Mouse (Mus musculus): ENCODE data around the gene Lpp. TPM values are rescaled to one million over a fixed set of nuclear protein-coding genes. Genes with fewer than 3 reads are reported as not detected.

The Lpp gene
- polyA plus RNA-seq, 1 experiment from 2014 or later, result 11.5 TPM

DNA sequence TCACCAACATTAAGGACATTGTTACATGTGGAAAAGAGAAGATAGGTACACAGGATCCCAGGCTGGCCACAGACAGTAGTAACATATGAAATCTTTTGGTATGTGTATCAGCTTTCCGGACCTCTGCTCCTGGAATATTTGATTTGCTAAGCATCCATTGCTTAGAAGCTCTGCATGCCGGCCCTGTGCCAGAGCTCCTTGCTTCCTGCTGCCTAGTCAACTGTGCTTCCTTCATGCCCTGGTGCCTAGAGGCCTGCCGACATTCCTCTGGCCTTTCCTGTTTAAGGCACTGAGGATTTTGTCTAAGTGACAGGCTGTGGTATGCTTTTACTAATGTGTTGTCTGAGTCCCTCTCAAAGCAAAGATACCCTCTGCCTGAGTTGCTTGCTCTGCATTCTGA lies 493.0 kb downstream of the Lpp start:
- Histone ChIP-seq H3K27me3 (no peaks in the 10 kb centered on the region), H3K36me3 (no peaks in the 10 kb centered on the region), H3K27ac (replicated peaks) (no peak overlapping the region), H3K9me3 (no peaks in the 10 kb centered on the region), H3K4me1 (replicated peaks) (no peaks in the 10 kb centered on the region), H3K9ac (no peak overlapping the region), H3K4me2 (no peak overlapping the region), H3K4me3 (no peak overlapping the region)
- WGBS, result 54% methylated on average over 3 of the region's 3 CpGs
- no peak for ATAC-seq (ENCODE audit: low FRiP score, low read depth)

DNA sequence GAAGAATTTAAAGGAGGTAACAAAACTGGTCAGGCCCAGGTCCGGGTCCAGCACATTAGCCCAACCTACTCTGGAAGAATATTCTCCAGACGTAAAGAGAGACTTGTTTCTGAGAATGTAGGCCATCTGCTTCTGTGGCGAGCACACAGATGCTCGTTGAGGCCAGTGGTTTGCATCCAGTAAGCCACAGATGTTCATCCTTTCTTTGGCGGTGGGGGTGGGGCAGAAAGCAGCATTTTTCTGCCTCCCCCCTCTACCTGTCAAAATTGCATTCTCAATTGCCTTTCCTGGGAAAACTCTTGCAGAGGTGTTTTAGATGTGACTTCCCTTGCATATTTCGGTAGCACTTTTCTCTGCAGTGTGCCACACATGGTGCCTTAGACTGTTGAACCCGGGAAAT lies 493.6 kb downstream of the Lpp start:
- Histone ChIP-seq H3K4me1 (replicated peaks) (no peaks in the 10 kb centered on the region), H3K27me3 (no peaks in the 10 kb centered on the region), H3K4me3 (no peak overlapping the region), H3K27ac (replicated peaks) (no peak overlapping the region), H3K9ac (no peak overlapping the region), H3K9me3 (no peaks in the 10 kb centered on the region), H3K36me3 (no peaks in the 10 kb centered on the region), H3K4me2 (no peak overlapping the region)
- ATAC-seq (ENCODE audit: low FRiP score, low read depth), result no peak
- WGBS, result 75% methylated on average over 7 of the region's 7 CpGs

DNA sequence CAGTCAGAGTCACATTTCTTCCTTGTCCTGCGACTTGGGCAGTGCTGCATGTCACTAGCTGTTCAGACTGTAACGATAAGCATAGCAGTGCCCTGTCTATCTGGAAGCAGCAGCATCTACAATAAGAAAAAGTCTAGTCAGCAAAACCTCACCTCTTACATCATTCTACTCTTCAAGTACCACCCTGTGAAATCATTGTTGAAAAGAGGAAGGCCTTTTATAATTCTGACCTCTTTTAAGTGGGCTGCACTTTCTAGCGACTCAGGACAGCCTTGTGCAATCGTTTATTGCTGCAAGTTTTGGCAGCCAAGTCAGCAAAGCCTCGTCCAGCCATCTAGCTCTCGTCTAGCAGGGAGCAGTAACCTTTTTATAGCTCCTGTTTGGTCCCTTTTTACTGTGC lies 498.1 kb downstream of the Lpp start:
- Histone ChIP-seq H3K4me3 (no peak overlapping the region), H3K4me1 (replicated peaks) (no peaks in the 10 kb centered on the region), H3K36me3 (no peaks in the 10 kb centered on the region), H3K27ac (replicated peaks) (no peak overlapping the region), H3K9me3 (no peaks in the 10 kb centered on the region), H3K9ac (no peak overlapping the region), H3K27me3 (no peaks in the 10 kb centered on the region), H3K4me2 (no peak overlapping the region)
- WGBS, result 66% methylated on average over 6 of the region's 6 CpGs
- ATAC-seq (ENCODE audit: low FRiP score, low read depth), result no peak

DNA sequence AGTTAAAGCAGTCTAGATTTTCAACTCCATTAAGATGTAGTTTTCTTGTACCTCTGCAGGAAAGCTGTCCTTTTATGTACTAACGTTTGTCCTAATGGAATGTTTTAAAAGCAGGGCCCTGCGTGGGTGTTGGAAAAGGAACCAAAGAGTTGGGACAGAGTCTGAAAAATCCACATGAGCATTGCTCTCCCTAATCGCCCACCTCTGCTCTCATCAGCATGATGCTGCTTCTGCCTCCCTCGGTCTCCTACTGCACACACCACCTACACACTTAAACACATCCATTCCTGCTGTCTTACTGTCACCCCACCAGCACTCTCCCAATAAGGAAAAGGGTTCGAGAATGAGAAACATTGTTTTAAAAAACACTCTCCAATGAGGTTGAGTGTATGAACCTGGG lies 501.9 kb downstream of the Lpp start:
- no peak overlapping the region for H3K27ac ChIP-seq (replicated peaks)
- H3K9me3 ChIP-seq, result no peaks in the 10 kb centered on the region
- H3K4me1 ChIP-seq (replicated peaks), result no peaks in the 10 kb centered on the region
- 81% methylated on average over 5 of the region's 5 CpGs for WGBS
- no peak for ATAC-seq (ENCODE audit: low FRiP score, low read depth)
- H3K9ac ChIP-seq, result no peak overlapping the region
- no peaks in the 10 kb centered on the region for H3K36me3 ChIP-seq
- H3K27me3 ChIP-seq, result no peaks in the 10 kb centered on the region
- no peak overlapping the region for H3K4me2 ChIP-seq
- no peak overlapping the region for H3K4me3 ChIP-seq

DNA sequence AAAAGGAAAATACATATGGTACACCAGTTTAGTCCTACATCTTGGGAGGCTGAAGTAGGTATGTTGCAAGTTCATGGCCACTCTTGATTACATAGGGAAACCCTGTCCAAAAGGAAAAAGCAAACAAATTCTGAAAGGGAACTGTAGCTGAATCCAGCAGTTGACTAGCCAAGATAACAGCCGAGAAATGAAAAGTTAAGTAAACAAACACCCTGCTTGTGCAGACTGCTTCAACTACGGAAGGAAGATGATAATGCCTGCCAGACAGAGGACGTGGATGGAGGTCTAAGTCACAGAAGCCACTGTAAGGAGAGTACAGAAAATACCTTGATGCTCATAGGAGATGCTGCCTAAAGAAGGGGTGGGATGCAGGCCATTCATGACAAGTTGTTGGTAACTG lies 504.3 kb downstream of the Lpp start:
- no peak overlapping the region for H3K9ac ChIP-seq
- H3K4me1 ChIP-seq (replicated peaks), result no peaks in the 10 kb centered on the region
- no peaks in the 10 kb centered on the region for H3K9me3 ChIP-seq
- H3K4me3 ChIP-seq, result no peak overlapping the region
- no peak for ATAC-seq (ENCODE audit: low FRiP score, low read depth)
- no peak overlapping the region for H3K27ac ChIP-seq (replicated peaks)
- no peaks in the 10 kb centered on the region for H3K36me3 ChIP-seq
- no peaks in the 10 kb centered on the region for H3K27me3 ChIP-seq
- no peak overlapping the region for H3K4me2 ChIP-seq
- 74% methylated on average over 3 of the region's 3 CpGs for WGBS

DNA sequence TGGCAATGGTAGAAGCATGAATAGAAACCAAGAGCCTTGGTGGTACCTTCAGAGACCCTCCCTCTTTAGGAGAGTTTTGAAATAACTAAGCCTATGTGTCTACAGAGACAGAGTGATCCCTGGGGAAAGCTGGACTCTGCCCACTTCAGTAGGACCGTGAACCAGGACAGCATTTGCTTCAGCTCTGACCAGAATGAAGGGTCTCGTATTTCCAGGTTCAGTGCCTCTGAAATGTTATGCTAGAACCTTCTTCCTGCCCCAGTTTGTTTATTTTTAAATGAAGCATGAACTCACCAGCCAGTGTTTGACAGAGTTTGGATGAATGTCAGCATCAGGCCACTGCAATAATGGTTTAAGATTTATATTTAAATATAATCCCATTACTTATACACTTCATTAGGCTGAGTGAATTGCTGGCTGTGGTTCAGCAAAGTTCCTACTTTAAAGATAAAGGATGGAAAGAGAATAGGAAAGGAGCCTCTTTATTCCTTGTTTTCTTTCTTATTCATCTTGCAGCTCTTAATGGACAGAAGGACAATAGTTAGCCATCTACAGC lies 507.0 kb downstream of the Lpp start:
- H3K27ac ChIP-seq (replicated peaks), result no peak overlapping the region
- H3K4me2 ChIP-seq, result no peak overlapping the region
- H3K27me3 ChIP-seq, result no peaks in the 10 kb centered on the region
- no peaks in the 10 kb centered on the region for H3K9me3 ChIP-seq
- WGBS, result 34% methylated on average over 2 of the region's 2 CpGs
- no peak for ATAC-seq (ENCODE audit: low FRiP score, low read depth)
- no peak overlapping the region for H3K9ac ChIP-seq
- H3K36me3 ChIP-seq, result no peaks in the 10 kb centered on the region
- no peaks in the 10 kb centered on the region for H3K4me1 ChIP-seq (replicated peaks)
- H3K4me3 ChIP-seq, result no peak overlapping the region

DNA sequence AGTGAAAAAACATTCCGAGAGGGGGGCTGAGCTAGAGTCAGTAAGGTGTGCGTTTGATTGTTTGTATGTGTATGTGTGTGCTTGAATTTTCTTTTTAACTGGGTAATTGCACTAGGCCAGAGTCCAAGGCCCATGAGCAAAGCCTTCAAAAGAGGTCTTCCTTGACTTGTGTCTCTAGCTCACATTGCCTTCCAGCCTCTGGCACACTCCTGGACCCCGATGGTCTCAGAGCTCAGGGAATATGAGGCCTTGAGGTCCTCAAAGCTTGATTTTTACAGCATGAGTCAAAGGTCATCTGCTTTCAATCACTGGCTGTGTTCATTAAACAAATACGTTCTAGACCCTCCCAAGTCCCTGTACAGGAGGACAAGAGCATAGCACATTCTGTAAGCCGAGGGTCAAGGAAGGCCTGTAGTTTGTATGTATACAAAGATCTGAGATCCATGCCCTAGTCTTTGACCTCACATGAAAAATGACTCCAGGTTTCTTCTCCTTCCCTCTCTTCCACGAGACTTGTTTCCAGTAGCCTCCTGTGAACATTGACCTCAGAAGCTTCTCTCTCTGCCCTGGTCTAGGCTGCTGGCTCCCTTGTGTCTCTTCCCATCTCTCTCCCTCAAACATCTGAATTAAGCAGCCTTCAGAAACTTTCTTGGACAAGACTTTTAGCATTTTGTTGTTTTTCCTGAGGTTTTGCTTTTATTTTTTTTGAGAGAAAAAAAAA lies 508.0 kb downstream of the Lpp start:
- Histone ChIP-seq H3K9me3 (no peaks in the 10 kb centered on the region), H3K9ac (no peak overlapping the region), H3K27ac (replicated peaks) (no peak overlapping the region), H3K4me2 (no peak overlapping the region), H3K36me3 (no peaks in the 10 kb centered on the region), H3K27me3 (no peaks in the 10 kb centered on the region), H3K4me3 (no peak overlapping the region), H3K4me1 (replicated peaks) (no peaks in the 10 kb centered on the region)
- 67% methylated on average over 6 of the region's 6 CpGs for WGBS
- ATAC-seq (ENCODE audit: low FRiP score, low read depth), result no peak

DNA sequence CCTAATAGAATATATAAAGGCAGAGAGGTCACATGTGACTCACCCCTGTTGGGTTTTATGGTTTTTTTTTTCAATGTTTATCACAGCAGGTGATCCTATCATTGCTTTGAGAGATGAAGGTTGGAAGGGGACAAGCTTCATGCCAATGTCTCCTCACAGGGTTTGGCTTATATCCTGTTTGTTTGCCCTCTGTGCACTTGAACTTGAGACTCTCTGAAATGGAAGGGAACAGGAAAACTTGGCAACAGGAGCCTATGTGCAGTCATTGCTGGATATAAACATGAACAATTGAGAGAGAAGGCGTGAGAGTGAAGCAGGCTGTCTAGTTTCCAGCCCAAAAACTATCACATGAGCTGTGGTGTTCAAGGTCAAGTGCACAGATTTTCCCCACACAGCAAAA lies 508.8 kb downstream of the Lpp start:
- no peak overlapping the region for H3K9ac ChIP-seq
- no peaks in the 10 kb centered on the region for H3K27me3 ChIP-seq
- H3K4me1 ChIP-seq (replicated peaks), result no peaks in the 10 kb centered on the region
- ATAC-seq (ENCODE audit: low FRiP score, low read depth), result no peak
- no peaks in the 10 kb centered on the region for H3K36me3 ChIP-seq
- no peak overlapping the region for H3K27ac ChIP-seq (replicated peaks)
- H3K4me2 ChIP-seq, result no peak overlapping the region
- no peaks in the 10 kb centered on the region for H3K9me3 ChIP-seq
- 93% methylated on average over 1 of the region's 1 CpGs for WGBS
- H3K4me3 ChIP-seq, result no peak overlapping the region

DNA sequence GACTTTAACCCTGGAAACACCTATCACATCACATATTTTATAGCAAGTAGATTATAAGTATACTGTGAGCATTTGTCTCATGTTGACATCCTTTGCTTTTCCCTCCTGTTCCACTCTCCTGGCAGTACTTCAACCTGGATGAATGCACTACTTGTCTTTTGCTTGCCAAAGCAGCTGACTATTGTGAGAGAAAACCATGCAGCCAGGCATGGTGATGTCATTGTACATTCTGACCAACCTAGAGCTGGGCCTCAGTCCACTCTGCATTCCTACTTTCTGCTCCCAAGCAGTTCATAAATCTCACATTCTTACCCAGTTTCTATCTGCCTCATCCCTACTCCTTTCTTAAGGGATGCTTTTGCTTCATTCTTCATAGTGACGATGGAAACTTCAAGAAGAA lies 515.6 kb downstream of the Lpp start:
- Histone ChIP-seq H3K9me3 (no peaks in the 10 kb centered on the region), H3K4me3 (no peak overlapping the region), H3K27me3 (no peaks in the 10 kb centered on the region), H3K36me3 (no peaks in the 10 kb centered on the region), H3K4me2 (no peak overlapping the region), H3K27ac (replicated peaks) (no peak overlapping the region), H3K9ac (no peak overlapping the region), H3K4me1 (replicated peaks) (peaks cover 6% of the 10 kb centered on the region; the same call in 1 of the 2 replicates)
- peak; percentile 45; the same call in 1 of the 2 replicates for ATAC-seq (ENCODE audit: low FRiP score, low read depth)
- WGBS, result 87% methylated on average over 1 of the region's 1 CpGs

DNA sequence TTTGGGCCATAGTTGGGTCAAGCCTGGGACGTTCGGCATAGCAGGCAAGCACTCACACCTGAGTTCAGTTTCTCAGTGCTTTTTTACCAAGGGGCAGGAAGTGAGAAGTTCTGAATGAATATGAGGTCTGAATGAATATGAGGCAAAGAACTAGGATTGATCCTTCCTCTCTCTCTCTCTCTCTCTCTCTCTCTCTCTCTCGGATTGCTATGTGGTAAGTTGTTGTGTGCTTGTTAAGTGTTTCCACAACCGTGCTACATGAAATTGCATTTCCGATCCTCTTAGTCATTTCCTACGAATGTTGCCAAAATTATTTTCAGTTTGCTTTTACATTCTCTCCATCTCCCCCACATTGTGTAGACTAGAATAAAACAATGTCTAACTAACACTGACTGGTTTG lies 517.0 kb downstream of the Lpp start:
- H3K4me2 ChIP-seq, result no peak overlapping the region
- H3K9me3 ChIP-seq, result no peaks in the 10 kb centered on the region
- WGBS, result 87% methylated on average over 6 of the region's 6 CpGs
- H3K4me3 ChIP-seq, result no peak overlapping the region
- H3K27me3 ChIP-seq, result no peaks in the 10 kb centered on the region
- ATAC-seq (ENCODE audit: low FRiP score, low read depth), result no peak
- H3K9ac ChIP-seq, result no peak overlapping the region
- H3K4me1 ChIP-seq (replicated peaks), result peaks cover 14% of the 10 kb centered on the region; the same call in 1 of the 2 replicates
- H3K27ac ChIP-seq (replicated peaks), result no peak overlapping the region
- H3K36me3 ChIP-seq, result no peaks in the 10 kb centered on the region

DNA sequence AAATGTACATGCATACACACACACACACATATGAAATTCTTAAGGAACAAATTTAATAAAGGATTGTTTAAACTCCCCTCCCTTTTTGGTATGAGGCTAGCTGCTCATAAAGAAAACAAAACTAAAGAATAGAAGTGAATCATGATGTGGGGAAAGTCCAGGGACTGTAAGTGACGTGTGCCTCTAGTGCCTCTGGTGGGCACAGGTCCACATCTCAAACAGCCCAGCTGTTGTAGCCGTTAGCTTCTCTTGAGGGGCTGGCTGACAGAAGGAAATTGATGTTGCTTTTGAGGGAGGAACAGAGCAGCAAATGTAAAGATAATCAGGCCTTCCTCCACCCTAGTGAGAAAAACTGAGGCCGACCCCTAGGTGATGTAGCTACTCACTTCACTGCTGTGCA lies 517.5 kb downstream of the Lpp start:
- ATAC-seq (ENCODE audit: low FRiP score, low read depth), result no peak
- WGBS, result 38% methylated on average over 3 of the region's 3 CpGs
- H3K36me3 ChIP-seq, result no peaks in the 10 kb centered on the region

DNA sequence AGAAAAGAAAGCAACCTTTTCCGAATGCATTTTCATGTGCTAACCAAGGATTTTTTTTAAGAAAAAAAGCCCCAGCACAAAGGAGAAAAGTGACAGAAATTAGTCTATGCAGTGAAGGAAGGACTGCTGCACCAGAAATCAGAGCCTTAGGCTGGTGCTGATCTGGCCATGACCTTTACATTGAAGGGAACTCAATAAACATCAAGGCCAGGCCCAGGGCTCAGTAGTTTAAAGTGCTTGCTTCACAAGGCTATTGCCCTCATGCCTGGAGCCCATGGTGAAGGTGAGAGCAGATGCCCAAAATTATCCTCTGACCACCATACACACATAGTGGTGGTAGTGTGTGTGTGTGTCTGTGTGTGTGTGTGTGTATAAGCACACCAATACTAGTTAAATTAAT lies 519.1 kb downstream of the Lpp start:
- no peak overlapping the region for H3K4me3 ChIP-seq
- no peaks in the 10 kb centered on the region for H3K27me3 ChIP-seq
- H3K27ac ChIP-seq (replicated peaks), result no peak overlapping the region
- no peak overlapping the region for H3K9ac ChIP-seq
- H3K9me3 ChIP-seq, result no peaks in the 10 kb centered on the region
- H3K4me2 ChIP-seq, result no peak overlapping the region
- 84% methylated on average over 1 of the region's 1 CpGs for WGBS
- ATAC-seq (ENCODE audit: low FRiP score, low read depth), result no peak
- no peaks in the 10 kb centered on the region for H3K36me3 ChIP-seq
- H3K4me1 ChIP-seq (replicated peaks), result peaks cover 14% of the 10 kb centered on the region

More for the DNA sequence above, 517.5 kb downstream of the Lpp start:
- H3K4me1 ChIP-seq (replicated peaks), result peaks cover 14% of the 10 kb centered on the region; the same call in 1 of the 2 replicates
- no peak overlapping the region for H3K27ac ChIP-seq (replicated peaks)
- no peak overlapping the region for H3K4me2 ChIP-seq
- no peak overlapping the region for H3K4me3 ChIP-seq
- H3K27me3 ChIP-seq, result no peaks in the 10 kb centered on the region
- H3K9me3 ChIP-seq, result no peaks in the 10 kb centered on the region
- H3K9ac ChIP-seq, result no peak overlapping the region

DNA sequence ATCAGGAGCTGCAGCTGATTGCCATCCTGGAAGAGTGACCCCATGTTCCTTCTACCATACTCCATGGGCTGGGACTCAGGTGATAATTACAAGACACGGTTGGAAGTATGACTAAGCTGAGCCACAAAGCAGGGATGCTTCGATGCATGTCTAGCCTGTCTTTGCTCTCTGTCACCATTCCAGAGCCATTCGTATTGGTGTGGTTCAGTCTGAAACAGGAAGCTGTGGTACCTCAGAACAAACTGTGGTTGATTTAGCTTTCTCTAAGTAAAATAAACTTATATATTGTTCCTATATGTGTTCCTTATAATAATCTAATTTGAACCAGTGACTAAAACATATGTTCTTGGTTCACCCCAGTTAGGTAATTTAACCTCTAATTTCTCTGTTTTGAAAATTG lies 519.7 kb downstream of the Lpp start:
- Histone ChIP-seq H3K27ac (replicated peaks) (no peak overlapping the region), H3K27me3 (no peaks in the 10 kb centered on the region), H3K9me3 (no peaks in the 10 kb centered on the region), H3K4me3 (no peak overlapping the region), H3K4me2 (no peak overlapping the region), H3K4me1 (replicated peaks) (peaks cover 14% of the 10 kb centered on the region), H3K36me3 (no peaks in the 10 kb centered on the region), H3K9ac (no peak overlapping the region)
- no peak for ATAC-seq (ENCODE audit: low FRiP score, low read depth)
- 88% methylated on average over 3 of the region's 3 CpGs for WGBS

Data from hindbrain, embryonic 15.5 days (tissue).